Mouse (Mus musculus) heart, adult 2 months (tissue): ENCODE data around the gene Rtca. TPM values are rescaled to one million over a fixed set of nuclear protein-coding genes. Genes with fewer than 3 reads are reported as not detected.

Experiments
- DNase-seq, 2 experiments: peaks; one replicate each; pipeline ENCODE4 v3.0.0; 2021
- H3K27ac ChIP-seq: fragments of 200-600 bp; 2 replicates; pipeline ENCODE4 v1.8.1; 2022
- H3K27me3 ChIP-seq: fragments of 200-500 bp; 2 replicates; pipeline ENCODE4 v1.6.1; 2012; ENCODE audit warnings: mild to moderate bottlenecking, low read length, inconsistent platforms, mixed read lengths; ENCODE audit not compliant: control insufficient read depth, insufficient read depth
- H3K36me3 ChIP-seq: fragments of 200-500 bp; 2 replicates; pipeline ENCODE4 v1.6.1; 2012; ENCODE audit warnings: low read length, inconsistent platforms; ENCODE audit not compliant: control insufficient read depth, insufficient read depth
- H3K4me1 ChIP-seq: fragments of 200-500 bp; 2 replicates; pipeline ENCODE4 v1.6.1; 2011; ENCODE audit warnings: low read length; ENCODE audit not compliant: control insufficient read depth, insufficient read depth
- H3K4me3 ChIP-seq: fragments of 200-600 bp; 2 replicates; pipeline ENCODE4 v1.8.1; 2022
- H3K79me2 ChIP-seq: fragments of 200-500 bp; replicated peaks from 2 replicates; pipeline ENCODE4 v1.6.1; 2012; ENCODE audit warnings: mild to moderate bottlenecking, inconsistent platforms, low read length, moderate library complexity, mixed read lengths; ENCODE audit not compliant: control insufficient read depth, insufficient read depth
- H3K9ac ChIP-seq: fragments of 200-500 bp; 2 replicates; pipeline ENCODE4 v1.6.1; 2012; ENCODE audit warnings: low read depth, mild to moderate bottlenecking, control low read depth, inconsistent platforms, low read length, mixed read lengths
- CTCF ChIP-seq: fragments of 200-600 bp; IDR thresholded peaks from 2 replicates; pipeline ENCODE4 v1.8.1; 2022; ENCODE audit warnings: antibody characterized with exemption, mild to moderate bottlenecking, moderate library complexity
- EP300 ChIP-seq: fragments of 200-500 bp; IDR thresholded peaks from 2 replicates; pipeline ENCODE4 v1.6.1; 2011; ENCODE audit warnings: low read depth, low read length, control low read depth; ENCODE audit not compliant: insufficient read depth
- POLR2A ChIP-seq: fragments of 200-500 bp; IDR thresholded peaks from 2 replicates; pipeline ENCODE4 v1.6.1; 2011; ENCODE audit warnings: mild to moderate bottlenecking, low read depth, low read length, control low read depth; ENCODE audit not compliant: insufficient read depth
- WGBS: fragments of 180-500 bp; shearing (Covaris S2); methylation state at CpG from one replicate; pipeline ENCODE4 v1.1.7; 2018; 5-methylcytosine and 5-hydroxymethylcytosine counted together
- intact Hi-C: fragments of 180-260 bp; cut with DNase I; formaldehyde crosslinking; loops from one replicate; pipeline ENCODE4 v1.15.1; 2025
- polyA plus RNA-seq: library from polyadenylated mRNA; depleted of rRNA; stranded (reverse); fragments of >200 nt; gene quantifications from 2 replicates; pipeline ENCODE4 v1.2.3, GENCODE M21; 2012
- total RNA-seq, 2 experiments: library from RNA; stranded (reverse); gene quantifications; 2 replicates each; pipeline ENCODE4 v1.2.3; 2021

The Rtca gene
- total and polyA plus RNA-seq, 3 experiments = 13.6 to 21.3 (median 18.7) TPM

- TF ChIP-seq CTCF = no peak
- TF ChIP-seq POLR2A = no peak
- no peak for TF ChIP-seq EP300
- Histone ChIP-seq H3K79me2 (no peaks in the 10 kb centered on the region), H3K36me3 (no peaks in the 10 kb centered on the region), H3K4me1 (no peaks in the 10 kb centered on the region), H3K4me3 (no peak overlapping the region), H3K9ac (no peak overlapping the region), H3K27ac (no peak overlapping the region), H3K27me3 (no peaks in the 10 kb centered on the region)
- intact Hi-C loops = no loop called here
- 60% methylated on average over 4 of the region's 4 CpGs for WGBS
- DNase-seq = no peak
These were observed 24.7 kb downstream of the Rtca start for GRCm38 (mm10) chr3:116483271-116483670.

DNA sequence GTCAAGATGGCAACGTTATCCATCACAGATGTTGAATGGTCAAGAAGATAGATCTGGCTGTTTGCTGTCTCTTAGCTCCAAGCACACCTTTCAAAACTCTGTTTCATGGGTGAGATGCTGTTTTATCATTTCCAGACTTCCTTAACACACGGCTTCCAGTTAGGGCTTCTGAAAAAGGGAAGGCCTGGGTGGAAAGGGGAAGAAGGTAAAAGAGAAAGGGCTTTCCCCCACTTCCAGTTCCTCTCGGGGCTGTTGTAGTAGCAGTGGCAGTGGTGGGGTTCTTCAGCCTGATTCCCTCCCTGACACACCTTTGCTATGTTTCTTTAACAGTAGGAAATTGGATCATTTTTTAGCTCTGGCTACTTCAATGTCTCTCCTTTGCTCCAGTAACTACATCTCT, 25.3 kb downstream of the Rtca start:
- Histone ChIP-seq H3K79me2 (no peaks in the 10 kb centered on the region), H3K27ac (no peak overlapping the region), H3K9ac (no peak overlapping the region), H3K36me3 (no peaks in the 10 kb centered on the region), H3K27me3 (no peaks in the 10 kb centered on the region), H3K4me3 (no peak overlapping the region), H3K4me1 (no peaks in the 10 kb centered on the region)
- intact Hi-C loops = no loop called here
- DNase-seq = no peak
- TF ChIP-seq POLR2A = no peak
- TF ChIP-seq EP300 = no peak
- no peak for TF ChIP-seq CTCF
- WGBS = 60% methylated on average over 3 of the region's 3 CpGs

DNA sequence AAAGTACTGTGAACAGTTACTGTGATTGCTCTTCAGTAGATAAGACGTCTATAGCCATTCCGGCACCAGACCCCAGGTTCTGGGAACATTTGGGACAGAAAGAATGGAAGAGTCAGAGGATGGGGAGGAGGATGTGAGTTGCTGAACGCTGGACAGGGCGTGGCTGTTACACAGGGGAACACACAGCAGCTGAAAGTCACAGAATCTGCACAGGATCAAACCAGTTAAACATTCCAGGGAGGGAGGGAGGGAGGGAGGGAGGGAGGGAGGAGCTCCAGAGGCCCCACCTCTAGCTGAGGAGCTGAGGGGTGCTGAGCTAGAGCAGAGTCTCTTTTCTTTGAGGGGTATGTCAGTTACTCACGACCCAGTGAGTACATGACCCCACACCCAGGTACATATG, 27.1 kb downstream of the Rtca start:
- Histone ChIP-seq H3K4me1 (no peaks in the 10 kb centered on the region), H3K36me3 (no peaks in the 10 kb centered on the region), H3K27ac (no peak overlapping the region), H3K27me3 (no peaks in the 10 kb centered on the region), H3K4me3 (no peak overlapping the region), H3K9ac (no peak overlapping the region), H3K79me2 (no peaks in the 10 kb centered on the region)
- no peak for DNase-seq
- intact Hi-C loops = no loop called here
- 41% methylated on average over 5 of the region's 5 CpGs for WGBS
- no peak for TF ChIP-seq CTCF
- TF ChIP-seq EP300 = no peak
- TF ChIP-seq POLR2A = no peak

GRCm38 (mm10) chr3:116480119-116480518, 27.9 kb downstream of the Rtca start:
- intact Hi-C loops = no loop called here
- TF ChIP-seq POLR2A = no peak
- TF ChIP-seq EP300 = no peak
- TF ChIP-seq CTCF = no peak
- Histone ChIP-seq H3K4me3 (no peak overlapping the region), H3K27me3 (no peaks in the 10 kb centered on the region), H3K9ac (no peak overlapping the region), H3K27ac (no peak overlapping the region), H3K4me1 (no peaks in the 10 kb centered on the region), H3K79me2 (no peaks in the 10 kb centered on the region), H3K36me3 (no peaks in the 10 kb centered on the region)
- DNase-seq = no peak
- whole genome bisulfite sequencing = 84% methylated on average over 2 of the region's 2 CpGs

DNA sequence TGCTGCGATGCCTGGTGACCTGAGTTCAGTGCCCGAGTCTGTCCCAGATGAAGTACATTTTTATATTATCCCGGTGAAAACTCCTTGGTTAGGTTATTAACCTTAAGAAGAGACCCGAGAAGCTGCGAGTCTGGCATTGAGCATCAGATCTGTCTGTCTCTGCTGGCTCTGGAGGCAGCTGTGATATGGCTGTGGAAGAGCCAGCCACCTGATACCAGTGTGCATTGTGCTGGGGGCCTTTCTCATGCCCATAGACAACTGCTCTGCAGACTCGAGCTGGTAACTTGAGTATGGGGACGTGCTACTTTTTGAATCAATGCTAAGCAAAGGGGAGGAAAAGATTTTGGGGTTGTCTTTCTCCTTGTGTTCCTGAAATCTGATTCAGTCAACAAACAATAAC, 30.7 kb downstream of the Rtca start:
- no peaks in the 10 kb centered on the region for H3K4me1 ChIP-seq
- H3K36me3 ChIP-seq = no peaks in the 10 kb centered on the region
- 81% methylated on average over 7 of the region's 7 CpGs for WGBS
- no peak for DNase-seq
- intact Hi-C loops = no loop called here
- no peaks in the 10 kb centered on the region for H3K79me2 ChIP-seq
- no peak overlapping the region for H3K9ac ChIP-seq
- no peak for TF ChIP-seq CTCF
- no peak for TF ChIP-seq EP300
- TF ChIP-seq POLR2A = no peak
- H3K27ac ChIP-seq = no peak overlapping the region
- H3K4me3 ChIP-seq = no peak overlapping the region
- no peaks in the 10 kb centered on the region for H3K27me3 ChIP-seq

DNA sequence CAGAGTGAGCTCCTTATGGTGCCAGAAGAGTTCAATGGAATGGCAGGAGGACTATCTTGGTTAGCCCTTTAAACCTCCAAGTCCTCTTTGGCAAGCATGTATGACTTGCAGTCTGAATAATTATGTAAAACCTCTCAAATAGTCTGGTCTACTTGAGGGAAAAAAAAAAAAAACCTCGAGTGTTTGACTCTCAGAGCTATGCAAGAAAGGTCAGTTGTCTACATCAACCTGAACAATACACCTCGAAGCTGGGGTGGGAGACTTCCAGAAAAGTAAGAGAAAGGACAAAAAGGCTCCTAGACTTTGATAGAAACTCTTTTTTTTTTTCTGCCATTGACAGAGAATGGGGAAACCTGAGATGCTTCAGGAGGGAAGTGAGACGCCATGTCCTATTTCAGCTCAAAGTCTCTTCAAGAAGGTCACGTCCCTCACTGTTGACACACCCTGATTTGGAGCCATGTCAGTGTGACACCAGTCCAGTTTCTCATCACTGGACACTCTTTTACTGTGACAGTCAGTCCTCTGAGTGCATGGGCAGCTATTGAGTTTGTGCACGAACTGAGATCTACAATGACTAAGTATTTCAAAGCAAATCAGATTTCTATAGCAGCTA, 31.2 kb downstream of the Rtca start:
- TF ChIP-seq EP300 = no peak
- no peak for TF ChIP-seq POLR2A
- no peak for TF ChIP-seq CTCF
- H3K4me1 ChIP-seq = no peaks in the 10 kb centered on the region
- H3K9ac ChIP-seq = no peak overlapping the region
- H3K36me3 ChIP-seq = no peaks in the 10 kb centered on the region
- H3K27ac ChIP-seq = no peak overlapping the region
- intact Hi-C loops = no loop called here
- DNase-seq = no peak
- H3K27me3 ChIP-seq = no peaks in the 10 kb centered on the region
- H3K79me2 ChIP-seq = no peaks in the 10 kb centered on the region
- 51% methylated on average over 5 of the region's 5 CpGs for WGBS
- H3K4me3 ChIP-seq = no peak overlapping the region

DNA sequence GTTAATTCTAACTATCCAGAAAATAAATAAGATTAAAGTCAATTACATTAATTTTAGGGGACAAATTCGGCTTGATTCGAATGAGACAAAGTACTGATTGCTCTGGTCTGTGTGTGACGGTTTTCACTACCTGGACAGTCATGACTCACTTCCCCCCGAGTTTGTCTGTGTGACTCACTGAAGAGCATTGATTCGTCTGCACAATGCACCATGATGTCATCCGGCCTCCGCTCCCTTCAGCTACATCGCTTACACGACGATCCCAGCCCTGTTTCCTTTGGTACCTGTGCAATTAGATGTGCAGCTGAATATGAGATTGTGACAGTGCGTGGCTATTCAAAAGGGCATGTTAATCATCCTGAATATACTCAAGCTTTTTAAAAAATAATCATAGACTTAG, 33.4 kb downstream of the Rtca start:
- TF ChIP-seq CTCF = no peak
- TF ChIP-seq EP300 = no peak
- no peak for TF ChIP-seq POLR2A
- no peaks in the 10 kb centered on the region for H3K79me2 ChIP-seq

More for the DNA sequence above, 33.4 kb downstream of the Rtca start:
- Histone ChIP-seq H3K27ac (no peak overlapping the region), H3K36me3 (no peaks in the 10 kb centered on the region), H3K4me1 (no peaks in the 10 kb centered on the region), H3K9ac (no peak overlapping the region), H3K27me3 (no peaks in the 10 kb centered on the region), H3K4me3 (no peak overlapping the region)
- intact Hi-C loops = no loop called here
- WGBS = 42% methylated on average over 11 of the region's 11 CpGs
- DNase-seq = no peak
